Mouse (Mus musculus): ENCODE results near the gene Arsa. TPM values are rescaled to one million over a fixed set of nuclear protein-coding genes. Genes with fewer than 3 reads are reported as not detected.

The Arsa gene
- polyA plus RNA-seq, 1 experiment from 2014 or later = 14.1 TPM

DNA sequence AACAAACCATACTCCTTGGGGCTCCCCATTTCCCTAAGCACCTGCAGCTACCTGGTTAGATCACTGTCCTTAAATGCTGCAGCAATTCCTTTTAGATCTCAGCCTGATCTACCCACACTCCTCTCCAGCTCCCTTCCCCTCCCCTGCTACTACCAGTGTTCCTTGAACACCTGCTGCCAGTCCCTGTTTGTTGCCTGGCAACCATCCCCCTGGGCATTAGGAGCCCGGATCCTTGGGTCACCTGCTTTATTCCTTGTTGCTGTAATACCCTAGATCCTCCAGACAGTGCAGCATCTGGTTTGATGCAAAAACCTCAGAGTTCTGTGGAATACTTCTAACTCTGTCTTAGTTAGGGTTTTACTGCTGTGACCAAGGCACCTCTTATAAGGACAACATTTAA lies 12.2 kb downstream of the Arsa start:
- Histone ChIP-seq H3K9me3 (ENCODE audit: control insufficient read depth, low read length) (no peaks in the 10 kb centered on the region), H3K4me1 (ENCODE audit: control insufficient read depth in 2 of 2, insufficient read depth in 2 of 2, low read length in 2 of 2) (no peaks in the 10 kb centered on the region), H3K4me2 (ENCODE audit: low read length) (no peak overlapping the region), H3K9ac (ENCODE audit: low read length) (no peak overlapping the region), H3K36me3 (ENCODE audit: control insufficient read depth, insufficient read depth, low read length) (no peaks in the 10 kb centered on the region), H3K27me3 (ENCODE audit: control insufficient read depth, insufficient read depth, low read length) (no peaks in the 10 kb centered on the region; the same call in 1 of the 2 replicates), H3K4me3 (ENCODE audit: control insufficient read depth in 1 of 2, insufficient read depth in 1 of 2, low read depth in 1 of 2, low read length in 2 of 2) (no peak overlapping the region), H3K27ac (replicated peaks in 1 of 2; ENCODE audit: control insufficient read depth in 1 of 2, insufficient read depth in 1 of 2, low read depth in 2 of 2, low read length in 2 of 2) (no peak overlapping the region)
- WGBS = 9% methylated on average over 1 of the region's 1 CpGs
- ATAC-seq (ENCODE audit: insufficient number of reproducible peaks, insufficient read depth, low FRiP score, low read depth) = no peak

DNA sequence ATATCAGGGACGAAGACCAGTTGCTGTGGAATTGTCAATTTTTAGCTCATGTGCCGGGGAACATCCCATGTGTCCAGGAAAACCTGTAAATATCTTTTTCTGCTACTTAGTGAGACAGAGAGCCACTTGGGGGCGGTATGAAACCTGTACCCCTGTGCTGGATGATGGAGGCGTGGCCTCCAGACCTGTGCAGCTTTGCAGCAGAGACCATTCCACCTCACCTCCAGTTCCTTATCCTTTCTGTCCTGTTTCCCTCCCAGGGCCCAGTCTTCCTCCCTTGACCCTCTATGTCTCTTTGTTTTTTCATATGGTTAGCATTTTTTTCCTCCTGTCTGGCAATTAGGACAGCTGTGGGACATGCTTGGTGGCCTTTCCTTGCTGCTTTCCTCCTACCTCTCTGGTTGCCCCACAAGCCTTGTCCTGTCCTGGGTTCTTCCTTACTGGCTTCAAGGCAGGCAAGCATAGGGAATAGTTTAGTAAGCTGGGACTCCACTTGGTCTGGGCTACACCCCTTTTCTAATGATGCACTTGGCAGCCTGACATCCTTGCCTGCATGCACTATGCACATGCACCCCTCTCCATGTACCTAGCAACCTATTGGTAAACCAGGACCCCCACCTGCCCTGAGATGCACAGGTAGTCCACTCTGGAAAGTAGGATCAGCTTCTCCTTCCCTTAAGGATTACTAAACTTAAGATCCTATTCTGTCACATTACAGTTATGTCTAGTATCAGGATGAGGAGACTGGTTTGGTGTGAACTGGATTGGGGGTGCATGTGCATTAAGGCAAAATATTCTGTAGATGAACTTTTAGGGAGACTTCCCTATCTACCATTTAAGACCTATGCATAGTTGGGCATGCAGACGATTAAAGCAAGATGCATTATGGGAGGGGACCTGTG lies 13.6 kb downstream of the Arsa start:
- H3K9ac ChIP-seq (ENCODE audit: low read length) = no peak overlapping the region
- no peak for ATAC-seq (ENCODE audit: insufficient number of reproducible peaks, insufficient read depth, low FRiP score, low read depth)
- H3K4me1 ChIP-seq (ENCODE audit: control insufficient read depth in 2 of 2, insufficient read depth in 2 of 2, low read length in 2 of 2) = no peaks in the 10 kb centered on the region
- no peak overlapping the region for H3K4me3 ChIP-seq (ENCODE audit: control insufficient read depth in 1 of 2, insufficient read depth in 1 of 2, low read depth in 1 of 2, low read length in 2 of 2)
- 39% methylated on average over 5 of the region's 5 CpGs for WGBS
- H3K27ac ChIP-seq (replicated peaks in 1 of 2; ENCODE audit: control insufficient read depth in 1 of 2, insufficient read depth in 1 of 2, low read depth in 2 of 2, low read length in 2 of 2) = no peak overlapping the region
- peaks cover 3% of the 10 kb centered on the region; the same call in 1 of the 2 replicates for H3K27me3 ChIP-seq (ENCODE audit: control insufficient read depth, insufficient read depth, low read length)
- H3K9me3 ChIP-seq (ENCODE audit: control insufficient read depth, low read length) = no peaks in the 10 kb centered on the region
- H3K4me2 ChIP-seq (ENCODE audit: low read length) = no peak overlapping the region
- H3K36me3 ChIP-seq (ENCODE audit: control insufficient read depth, insufficient read depth, low read length) = no peaks in the 10 kb centered on the region

DNA sequence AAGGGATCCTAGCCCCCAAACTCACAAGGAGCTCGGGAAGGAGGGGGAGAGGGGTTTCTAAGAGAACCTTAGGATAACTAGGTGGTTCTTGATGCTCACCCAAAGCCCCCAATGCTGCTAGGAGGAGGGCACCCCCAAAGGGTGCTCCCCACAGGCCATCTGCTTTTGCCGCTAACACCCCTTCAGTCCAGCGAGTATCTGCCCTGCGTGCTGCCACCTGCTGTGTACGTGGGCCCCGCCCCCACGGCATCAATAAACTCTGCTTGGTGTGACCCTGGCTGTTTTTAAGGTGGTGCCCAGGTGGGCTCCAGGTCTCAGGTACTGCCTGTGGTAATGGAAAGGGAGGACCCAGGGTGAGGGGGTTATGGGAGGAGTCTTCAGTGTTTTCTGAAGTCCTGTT lies 15.0 kb downstream of the Arsa start:
- no peak for ATAC-seq (ENCODE audit: insufficient number of reproducible peaks, insufficient read depth, low FRiP score, low read depth)
- Histone ChIP-seq H3K4me3 (ENCODE audit: control insufficient read depth in 1 of 2, insufficient read depth in 1 of 2, low read depth in 1 of 2, low read length in 2 of 2) (no peak overlapping the region), H3K27ac (replicated peaks in 1 of 2; ENCODE audit: control insufficient read depth in 1 of 2, insufficient read depth in 1 of 2, low read depth in 2 of 2, low read length in 2 of 2) (no peak overlapping the region), H3K27me3 (ENCODE audit: control insufficient read depth, insufficient read depth, low read length) (peaks cover 17% of the 10 kb centered on the region), H3K4me1 (ENCODE audit: control insufficient read depth in 2 of 2, insufficient read depth in 2 of 2, low read length in 2 of 2) (no peaks in the 10 kb centered on the region), H3K36me3 (ENCODE audit: control insufficient read depth, insufficient read depth, low read length) (no peaks in the 10 kb centered on the region), H3K9me3 (ENCODE audit: control insufficient read depth, low read length) (no peaks in the 10 kb centered on the region), H3K9ac (ENCODE audit: low read length) (no peak overlapping the region), H3K4me2 (ENCODE audit: low read length) (no peak overlapping the region)
- 70% methylated on average over 7 of the region's 7 CpGs for WGBS

DNA sequence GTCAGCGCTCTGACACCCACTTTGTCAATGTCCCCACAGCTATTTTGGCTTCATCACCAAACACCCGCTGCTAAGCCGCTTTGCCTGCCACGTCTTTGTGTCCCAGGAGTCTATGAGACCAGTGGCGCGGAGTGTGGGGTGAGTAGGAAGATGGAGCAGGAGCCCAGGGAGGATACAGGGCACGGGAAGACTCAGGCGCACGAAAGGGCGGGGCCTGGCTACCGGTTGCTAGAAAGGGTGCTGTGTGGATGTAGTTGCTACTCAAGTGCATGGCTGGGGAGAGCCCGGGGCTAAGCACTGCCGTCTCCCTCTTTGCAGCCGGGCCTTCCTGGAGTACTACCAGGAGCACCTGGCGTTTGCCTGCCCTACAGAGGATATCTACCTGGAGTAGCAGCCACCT lies 15.9 kb downstream of the Arsa start:
- no peaks in the 10 kb centered on the region for H3K9me3 ChIP-seq (ENCODE audit: control insufficient read depth, low read length)
- peaks cover 26% of the 10 kb centered on the region for H3K27me3 ChIP-seq (ENCODE audit: control insufficient read depth, insufficient read depth, low read length)
- H3K4me3 ChIP-seq (ENCODE audit: control insufficient read depth in 1 of 2, insufficient read depth in 1 of 2, low read depth in 1 of 2, low read length in 2 of 2) = no peak overlapping the region
- H3K9ac ChIP-seq (ENCODE audit: low read length) = no peak overlapping the region
- H3K4me2 ChIP-seq (ENCODE audit: low read length) = no peak overlapping the region
- no peak overlapping the region for H3K27ac ChIP-seq (replicated peaks in 1 of 2; ENCODE audit: control insufficient read depth in 1 of 2, insufficient read depth in 1 of 2, low read depth in 2 of 2, low read length in 2 of 2)
- no peaks in the 10 kb centered on the region for H3K4me1 ChIP-seq (ENCODE audit: control insufficient read depth in 2 of 2, insufficient read depth in 2 of 2, low read length in 2 of 2)
- no peaks in the 10 kb centered on the region for H3K36me3 ChIP-seq (ENCODE audit: control insufficient read depth, insufficient read depth, low read length)
- WGBS = 68% methylated on average over 15 of the region's 15 CpGs
- ATAC-seq (ENCODE audit: insufficient number of reproducible peaks, insufficient read depth, low FRiP score, low read depth) = no peak

DNA sequence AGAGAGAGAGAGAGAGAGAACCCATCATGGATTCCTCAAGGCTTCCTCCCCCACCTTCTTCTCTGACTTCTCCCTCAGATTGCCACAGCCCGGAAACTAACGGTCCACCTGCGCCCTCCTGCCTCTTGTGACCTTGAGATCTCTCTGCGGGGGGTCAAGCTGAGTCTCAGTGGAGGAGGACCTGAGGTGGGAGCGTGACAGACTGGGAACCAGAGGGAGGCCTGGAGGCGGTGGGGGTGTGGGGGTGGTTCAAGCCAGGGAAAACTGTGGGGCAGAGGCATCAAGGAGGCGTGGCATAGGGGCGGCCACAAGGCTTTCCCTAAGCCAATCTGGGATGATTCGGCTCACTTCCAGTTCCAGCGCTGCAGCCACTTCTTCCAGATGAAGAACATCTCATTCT lies 16.9 kb downstream of the Arsa start:
- H3K4me2 ChIP-seq (ENCODE audit: low read length) = no peak overlapping the region
- no peak overlapping the region for H3K27ac ChIP-seq (replicated peaks in 1 of 2; ENCODE audit: control insufficient read depth in 1 of 2, insufficient read depth in 1 of 2, low read depth in 2 of 2, low read length in 2 of 2)
- H3K27me3 ChIP-seq (ENCODE audit: control insufficient read depth, insufficient read depth, low read length) = peaks cover 35% of the 10 kb centered on the region
- H3K36me3 ChIP-seq (ENCODE audit: control insufficient read depth, insufficient read depth, low read length) = no peaks in the 10 kb centered on the region
- no peak overlapping the region for H3K9ac ChIP-seq (ENCODE audit: low read length)
- no peaks in the 10 kb centered on the region for H3K4me1 ChIP-seq (ENCODE audit: control insufficient read depth in 2 of 2, insufficient read depth in 2 of 2, low read length in 2 of 2)
- no peak for ATAC-seq (ENCODE audit: insufficient number of reproducible peaks, insufficient read depth, low FRiP score, low read depth)
- 54% methylated on average over 8 of the region's 10 CpGs for WGBS
- no peak overlapping the region for H3K4me3 ChIP-seq (ENCODE audit: control insufficient read depth in 1 of 2, insufficient read depth in 1 of 2, low read depth in 1 of 2, low read length in 2 of 2)
- H3K9me3 ChIP-seq (ENCODE audit: control insufficient read depth, low read length) = no peaks in the 10 kb centered on the region

DNA sequence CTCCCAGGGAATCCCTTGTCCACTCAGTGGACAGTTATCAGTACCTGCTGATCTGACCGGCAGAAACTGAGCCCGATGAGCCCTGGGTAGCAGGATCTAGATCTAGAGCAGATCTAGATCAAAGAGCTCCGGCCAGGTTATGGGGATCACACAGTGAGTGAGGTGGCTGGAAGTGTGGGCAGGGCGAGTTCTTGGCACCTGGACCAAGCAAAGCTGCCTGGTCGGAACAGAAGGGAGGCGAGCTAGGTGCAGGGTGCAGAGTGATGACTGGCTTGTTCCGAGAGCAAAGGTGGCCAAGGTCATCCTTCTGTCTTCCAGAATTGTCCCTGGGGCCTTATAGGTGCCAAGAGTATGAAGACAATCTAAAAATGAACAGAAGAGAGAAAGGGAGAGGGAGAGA lies 17.4 kb downstream of the Arsa start:
- no peak overlapping the region for H3K27ac ChIP-seq (replicated peaks in 1 of 2; ENCODE audit: control insufficient read depth in 1 of 2, insufficient read depth in 1 of 2, low read depth in 2 of 2, low read length in 2 of 2)
- no peak overlapping the region for H3K4me2 ChIP-seq (ENCODE audit: low read length)
- no peak overlapping the region for H3K4me3 ChIP-seq (ENCODE audit: control insufficient read depth in 1 of 2, insufficient read depth in 1 of 2, low read depth in 1 of 2, low read length in 2 of 2)
- H3K27me3 ChIP-seq (ENCODE audit: control insufficient read depth, insufficient read depth, low read length) = peaks cover 40% of the 10 kb centered on the region
- no peak for ATAC-seq (ENCODE audit: insufficient number of reproducible peaks, insufficient read depth, low FRiP score, low read depth)
- H3K4me1 ChIP-seq (ENCODE audit: control insufficient read depth in 2 of 2, insufficient read depth in 2 of 2, low read length in 2 of 2) = no peaks in the 10 kb centered on the region
- no peak overlapping the region for H3K9ac ChIP-seq (ENCODE audit: low read length)
- H3K36me3 ChIP-seq (ENCODE audit: control insufficient read depth, insufficient read depth, low read length) = no peaks in the 10 kb centered on the region
- WGBS = 70% methylated on average over 7 of the region's 7 CpGs
- no peaks in the 10 kb centered on the region for H3K9me3 ChIP-seq (ENCODE audit: control insufficient read depth, low read length)

DNA sequence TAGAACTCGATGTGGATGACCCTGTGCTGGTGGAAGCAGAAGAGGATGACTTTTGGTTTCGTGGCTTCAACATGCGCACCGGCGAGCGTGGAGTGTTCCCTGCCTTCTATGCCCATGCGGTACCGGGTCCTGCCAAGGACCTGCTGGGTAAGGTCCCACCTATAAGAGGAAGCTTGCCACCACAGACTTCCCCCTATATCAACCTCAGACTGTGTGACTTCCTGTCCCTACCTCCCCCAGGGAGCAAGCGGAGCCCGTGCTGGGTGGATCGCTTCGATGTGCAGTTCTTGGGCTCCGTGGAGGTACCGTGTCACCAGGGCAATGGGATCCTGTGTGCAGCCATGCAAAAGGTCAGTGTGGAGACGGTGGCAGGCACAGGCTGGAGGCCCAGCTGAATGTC lies 18.3 kb downstream of the Arsa start:
- Histone ChIP-seq H3K4me1 (ENCODE audit: control insufficient read depth in 2 of 2, insufficient read depth in 2 of 2, low read length in 2 of 2) (peaks cover 3 to 5% of the 10 kb centered on the region in 2 experiments; a peak in 3 of 4 replicates), H3K4me2 (ENCODE audit: low read length) (no peak overlapping the region), H3K36me3 (ENCODE audit: control insufficient read depth, insufficient read depth, low read length) (no peaks in the 10 kb centered on the region), H3K9ac (ENCODE audit: low read length) (no peak overlapping the region), H3K27me3 (ENCODE audit: control insufficient read depth, insufficient read depth, low read length) (peaks cover 48% of the 10 kb centered on the region), H3K9me3 (ENCODE audit: control insufficient read depth, low read length) (no peaks in the 10 kb centered on the region), H3K27ac (replicated peaks in 1 of 2; ENCODE audit: control insufficient read depth in 1 of 2, insufficient read depth in 1 of 2, low read depth in 2 of 2, low read length in 2 of 2) (no peak overlapping the region), H3K4me3 (ENCODE audit: control insufficient read depth in 1 of 2, insufficient read depth in 1 of 2, low read depth in 1 of 2, low read length in 2 of 2) (no peak overlapping the region)
- 88% methylated on average over 15 of the region's 15 CpGs for WGBS
- no peak for ATAC-seq (ENCODE audit: insufficient number of reproducible peaks, insufficient read depth, low FRiP score, low read depth)

DNA sequence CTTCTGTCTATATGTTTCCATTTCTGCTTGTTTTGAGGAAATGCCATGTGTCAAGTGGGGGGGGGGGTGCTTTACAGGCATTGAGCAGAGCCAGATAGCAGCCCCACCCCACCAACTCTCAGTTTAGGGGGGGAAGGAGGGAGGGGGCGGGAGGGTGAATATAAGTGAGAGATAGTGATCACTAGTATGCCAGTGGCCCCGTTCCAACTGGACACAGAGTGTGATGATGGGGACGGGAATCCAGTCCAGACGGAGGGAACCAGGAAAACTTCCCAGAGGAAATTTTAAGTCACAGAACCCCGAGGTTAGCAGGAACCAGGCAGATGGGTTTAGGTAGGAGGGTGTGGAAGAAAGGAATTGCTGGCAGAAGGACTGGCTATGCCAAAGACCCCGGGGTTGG lies 21.6 kb downstream of the Arsa start:
- H3K9ac ChIP-seq (ENCODE audit: low read length) = no peak overlapping the region
- ATAC-seq (ENCODE audit: insufficient number of reproducible peaks, insufficient read depth, low FRiP score, low read depth) = no peak
- no peak overlapping the region for H3K27ac ChIP-seq (replicated peaks in 1 of 2; ENCODE audit: control insufficient read depth in 1 of 2, insufficient read depth in 1 of 2, low read depth in 2 of 2, low read length in 2 of 2)
- no peak overlapping the region for H3K4me2 ChIP-seq (ENCODE audit: low read length)
- peaks cover 69% of the 10 kb centered on the region for H3K27me3 ChIP-seq (ENCODE audit: control insufficient read depth, insufficient read depth, low read length)
- H3K9me3 ChIP-seq (ENCODE audit: control insufficient read depth, low read length) = no peaks in the 10 kb centered on the region
- H3K4me1 ChIP-seq (ENCODE audit: control insufficient read depth in 2 of 2, insufficient read depth in 2 of 2, low read length in 2 of 2) = peaks cover 6 to 9% of the 10 kb centered on the region in 2 experiments; a peak in 3 of 4 replicates
- WGBS = 66% methylated on average over 6 of the region's 6 CpGs
- no peak overlapping the region for H3K4me3 ChIP-seq (ENCODE audit: control insufficient read depth in 1 of 2, insufficient read depth in 1 of 2, low read depth in 1 of 2, low read length in 2 of 2)
- no peaks in the 10 kb centered on the region for H3K36me3 ChIP-seq (ENCODE audit: control insufficient read depth, insufficient read depth, low read length)
